Mouse (Mus musculus) thymus, adult 2 months (tissue): ENCODE measurements around the gene Ets2. TPM values are rescaled to one million over a fixed set of nuclear protein-coding genes. Genes with fewer than 3 reads are reported as not detected.

Experiments
- DNase-seq: peaks from one replicate; pipeline ENCODE4 v3.0.0; 2021
- H3K27ac ChIP-seq: fragments of 200-500 bp; 2 replicates; pipeline ENCODE4 v1.5.1; 2012; ENCODE audit warnings: low read length, control low read depth; ENCODE audit not compliant: control insufficient read depth, insufficient read depth
- H3K27me3 ChIP-seq: fragments of 200-500 bp; 2 replicates; pipeline ENCODE4 v1.6.1; 2012; ENCODE audit warnings: mild to moderate bottlenecking, low read length, moderate library complexity, mixed read lengths; ENCODE audit not compliant: control insufficient read depth, insufficient read depth
- H3K36me3 ChIP-seq: fragments of 200-500 bp; 2 replicates; pipeline ENCODE4 v1.6.1; 2012; ENCODE audit warnings: mild to moderate bottlenecking, low read length, moderate library complexity; ENCODE audit not compliant: control insufficient read depth, insufficient read depth
- H3K4me1 ChIP-seq: fragments of 200-500 bp; replicated peaks from 2 replicates; pipeline ENCODE4 v1.6.1; 2012; ENCODE audit warnings: low read length; ENCODE audit not compliant: control insufficient read depth, insufficient read depth
- H3K4me3 ChIP-seq: fragments of 200-500 bp; 2 replicates; pipeline ENCODE4 v1.5.1; 2012; ENCODE audit warnings: mild to moderate bottlenecking, low read length, control low read depth, moderate library complexity; ENCODE audit not compliant: control insufficient read depth, insufficient read depth
- CTCF ChIP-seq: fragments of 200-500 bp; IDR thresholded peaks from 2 replicates; pipeline ENCODE4 v1.5.1; 2012; ENCODE audit warnings: mild to moderate bottlenecking, control low read depth, low read length, moderate library complexity, borderline replicate concordance; ENCODE audit not compliant: control insufficient read depth, poor library complexity, insufficient read depth; ENCODE audit errors: extremely low read depth
- POLR2A ChIP-seq: fragments of 200-500 bp; IDR thresholded peaks from 2 replicates; pipeline ENCODE4 v1.6.1; 2012; ENCODE audit warnings: mild to moderate bottlenecking, low read length, control low read depth, moderate library complexity; ENCODE audit not compliant: control insufficient read depth, poor library complexity, insufficient read depth; ENCODE audit errors: extremely low read depth
- WGBS: fragments of 180-500 bp; shearing (Covaris S2); methylation state at CpG from one replicate; pipeline ENCODE4 v1.1.7; 2018; 5-methylcytosine and 5-hydroxymethylcytosine counted together
- polyA plus RNA-seq: library from polyadenylated mRNA; depleted of rRNA; stranded (reverse); fragments of >200 nt; gene quantifications from 2 replicates; pipeline ENCODE4 v1.2.3, GENCODE M21; 2012

The Ets2 gene
- polyA plus RNA-seq, 1 experiment, result 343 TPM

DNA sequence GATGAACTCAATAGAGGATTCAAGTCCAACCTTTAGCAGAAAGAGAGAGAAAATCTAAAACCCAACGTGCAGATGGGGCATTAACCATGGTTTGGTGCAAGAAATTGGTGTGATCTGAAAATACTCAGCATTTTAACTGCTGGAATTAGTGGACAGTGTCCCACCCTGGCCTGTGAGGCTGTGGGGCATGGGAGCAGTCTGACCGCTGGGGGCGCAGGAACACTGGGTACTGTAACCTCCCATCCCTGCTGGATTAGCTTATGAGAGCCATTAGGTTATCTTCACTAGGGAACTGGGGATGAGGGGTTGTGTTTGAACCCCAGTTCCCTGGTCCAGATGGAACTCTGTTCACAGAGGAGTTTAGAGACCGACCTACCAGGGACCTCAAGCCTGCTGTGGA is 13.9 kb upstream of the Ets2 start:
- no peak for TF ChIP-seq CTCF
- TF ChIP-seq POLR2A, result no peak
- DNase-seq, result no peak
- no peak overlapping the region for H3K27ac ChIP-seq

DNA sequence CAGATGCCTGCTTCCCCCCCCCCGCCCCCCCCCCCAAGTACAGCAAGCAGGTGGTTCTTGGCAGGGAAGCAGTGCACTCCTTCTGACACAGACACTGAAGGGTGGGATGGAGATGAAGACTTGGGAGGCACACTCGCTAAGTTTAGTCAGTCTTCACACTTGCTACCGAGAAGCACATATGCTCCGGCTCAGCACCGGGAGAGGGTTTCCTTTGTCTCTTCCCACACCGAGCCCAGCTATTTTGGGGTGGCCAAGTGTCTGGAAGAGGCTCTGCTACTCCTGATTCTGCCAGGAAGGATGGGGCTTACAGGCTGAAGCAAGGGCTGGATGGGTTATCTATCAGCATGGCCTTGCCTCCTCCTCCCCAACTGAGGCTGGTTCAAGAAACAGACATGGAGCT is 5.3 kb upstream of the Ets2 start:
- WGBS, result 91% methylated on average over 6 of the region's 6 CpGs
- no peak for DNase-seq
- TF ChIP-seq POLR2A, result no peak
- TF ChIP-seq CTCF, result no peak
- Histone ChIP-seq H3K4me1 (peaks cover 15% of the 10 kb centered on the region), H3K4me3 (no peak overlapping the region), H3K27me3 (no peaks in the 10 kb centered on the region), H3K36me3 (no peaks in the 10 kb centered on the region), H3K27ac (no peak overlapping the region)

More for the DNA sequence above, 13.9 kb upstream of the Ets2 start:
- Histone ChIP-seq H3K4me3 (no peak overlapping the region), H3K36me3 (no peaks in the 10 kb centered on the region), H3K27me3 (no peaks in the 10 kb centered on the region), H3K4me1 (no peaks in the 10 kb centered on the region)
- WGBS, result 92% methylated on average over 4 of the region's 4 CpGs

- no peak for DNase-seq
- H3K27ac ChIP-seq, result no peak overlapping the region
- no peaks in the 10 kb centered on the region for H3K27me3 ChIP-seq
- no peak overlapping the region for H3K4me3 ChIP-seq
- H3K4me1 ChIP-seq, result peaks cover 24% of the 10 kb centered on the region
- 83% methylated on average over 3 of the region's 3 CpGs for WGBS
- TF ChIP-seq POLR2A (no peak), CTCF (no peak)
- H3K36me3 ChIP-seq, result no peaks in the 10 kb centered on the region; the same call in 1 of the 2 replicates
Measured at GRCm38 (mm10) chr16:95699721-95700120, 2.2 kb upstream of the Ets2 start.

DNA sequence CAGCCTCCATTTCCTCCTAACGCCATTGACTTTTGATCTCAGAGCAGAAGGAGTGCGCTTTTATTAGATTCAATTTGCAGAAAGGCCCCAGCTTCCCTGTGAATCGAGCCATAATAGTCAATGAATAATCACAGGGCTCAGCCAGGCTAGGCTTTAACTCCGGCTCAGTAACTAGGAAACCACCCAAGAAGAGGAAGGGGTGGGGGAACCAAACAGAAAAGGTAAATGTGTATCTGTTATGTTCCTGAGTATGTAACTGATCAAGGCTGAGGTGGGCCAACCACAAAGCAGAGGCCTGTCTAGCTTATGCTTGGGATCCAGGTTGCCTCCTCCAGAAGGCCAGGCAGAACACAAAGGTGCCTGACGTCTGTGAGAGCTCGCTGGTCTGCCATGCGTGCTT is 1.7 kb upstream of the Ets2 start:
- no peak for DNase-seq
- Histone ChIP-seq H3K4me3 (no peak overlapping the region), H3K27ac (no peak overlapping the region), H3K27me3 (no peaks in the 10 kb centered on the region), H3K36me3 (no peaks in the 10 kb centered on the region; the same call in 1 of the 2 replicates), H3K4me1 (peaks cover 27% of the 10 kb centered on the region)
- TF ChIP-seq POLR2A (no peak), CTCF (no peak)
- 85% methylated on average over 7 of the region's 7 CpGs for WGBS

GRCm38 (mm10) chr16:95702562-95703545 is 979 bp downstream of the Ets2 start:
- H3K4me3 ChIP-seq, result peak overlapping the region; percentile 94
- TF ChIP-seq CTCF (no peak), POLR2A (no peak)
- H3K36me3 ChIP-seq, result peaks cover 17% of the 10 kb centered on the region
- peak; percentile 39 for DNase-seq
- H3K27ac ChIP-seq, result peak overlapping the region; percentile 78
- H3K4me1 ChIP-seq, result peaks cover 38% of the 10 kb centered on the region
- H3K27me3 ChIP-seq, result no peaks in the 10 kb centered on the region
- 1% methylated on average over 62 of the region's 62 CpGs for WGBS

- TF ChIP-seq CTCF, result no peak
- no peak for TF ChIP-seq POLR2A
- peak overlapping the region; percentile 76 for H3K4me3 ChIP-seq
- peak overlapping the region; percentile 55 for H3K27ac ChIP-seq
- no peaks in the 10 kb centered on the region for H3K27me3 ChIP-seq
- 63% methylated on average over 8 of the region's 8 CpGs for WGBS
- peaks cover 43% of the 10 kb centered on the region for H3K4me1 ChIP-seq
- no peak for DNase-seq
- peaks cover 29% of the 10 kb centered on the region for H3K36me3 ChIP-seq
Measured at GRCm38 (mm10) chr16:95703958-95704357, 2.1 kb downstream of the Ets2 start.
